Mouse (Mus musculus) cerebellum, postnatal 4 days (tissue): ENCODE data around the gene Dazap1.

ENCODE experiments used
- DNase-seq, 2 experiments: peaks; one replicate each; pipeline ENCODE4 v3.0.0; 2022; ENCODE audit warnings: low spot score in 2 of 2, mixed read lengths in 1 of 2

Dazap1 gene

DNA sequence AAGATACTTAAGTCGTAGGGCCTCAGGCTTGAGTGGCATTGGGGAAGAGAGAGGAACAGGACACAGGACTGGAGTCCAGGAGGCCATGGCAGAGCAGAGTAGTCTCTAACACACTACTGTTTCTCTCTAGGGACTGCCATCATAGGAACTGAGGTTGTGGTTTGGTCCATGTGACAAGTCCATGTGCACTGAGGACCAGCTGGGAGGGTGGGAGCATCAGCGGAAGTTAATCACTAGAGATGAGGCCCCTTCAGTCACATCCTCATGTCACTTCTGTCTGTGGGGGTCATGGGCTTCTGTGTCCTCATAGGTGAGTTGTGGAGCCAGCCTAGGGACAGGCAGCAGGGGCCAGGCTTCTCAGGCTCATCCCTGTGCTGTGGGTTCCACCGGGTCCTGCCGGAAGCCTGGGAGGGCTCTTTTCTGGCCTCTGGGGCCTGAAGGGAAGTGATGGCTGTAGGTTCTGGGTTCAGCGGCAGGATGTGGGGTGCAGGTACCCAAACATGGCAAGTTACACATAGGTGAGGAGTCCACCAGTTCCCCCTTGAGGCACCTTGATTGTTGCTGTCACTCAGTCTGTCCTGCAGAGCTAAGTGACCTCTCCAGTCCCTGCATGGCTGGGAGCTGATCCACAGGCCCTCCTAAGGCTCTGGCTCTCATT lies 10.0 kb downstream of the Dazap1 start:
- no peak for DNase-seq

GRCm38 (mm10) chr10:80271870-80272585 lies 10.7 kb downstream of the Dazap1 start:
- no peak for DNase-seq

GRCm38 (mm10) chr10:80273847-80274246 lies 12.6 kb downstream of the Dazap1 start:
- DNase-seq = no peak

DNA sequence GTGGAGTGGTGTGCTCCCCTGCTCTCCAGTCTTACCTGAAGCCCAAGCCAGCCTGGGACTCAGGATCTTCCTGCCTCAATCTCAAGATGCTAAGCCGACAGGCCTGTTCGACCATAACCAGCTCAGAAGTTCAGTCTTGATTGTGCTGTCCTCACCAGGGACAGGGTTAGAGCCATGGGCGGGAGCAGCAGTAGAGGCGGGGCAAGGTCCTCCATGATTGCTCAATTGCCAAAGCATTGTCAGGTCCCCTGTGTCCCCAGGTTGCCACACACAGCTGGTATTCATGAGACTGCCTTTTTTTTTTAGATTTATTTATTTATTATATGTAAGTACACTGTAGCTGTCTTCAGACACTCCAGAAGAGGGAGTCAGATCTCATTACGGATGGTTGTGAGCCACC lies 15.0 kb downstream of the Dazap1 start:
- no peak for DNase-seq

DNA sequence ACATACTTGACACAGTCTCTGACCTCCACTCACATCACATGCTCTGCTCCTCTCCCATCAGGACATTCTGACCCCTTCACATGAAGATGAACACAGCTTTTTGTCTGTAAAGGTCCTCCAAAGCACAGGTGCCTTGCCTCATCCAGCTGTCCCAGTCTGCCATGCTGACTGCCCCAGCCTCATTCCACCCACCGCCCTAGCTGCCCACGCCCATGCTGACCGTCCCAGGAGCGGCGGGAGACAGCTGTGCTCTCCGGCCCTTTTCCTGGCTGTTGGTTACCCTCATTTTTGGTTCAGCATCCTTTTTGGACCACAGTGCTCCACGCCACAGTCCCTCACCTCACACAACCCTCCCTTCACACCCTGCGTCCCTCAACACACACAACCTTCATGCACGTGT lies 17.1 kb downstream of the Dazap1 start:
- no peak for DNase-seq

DNA sequence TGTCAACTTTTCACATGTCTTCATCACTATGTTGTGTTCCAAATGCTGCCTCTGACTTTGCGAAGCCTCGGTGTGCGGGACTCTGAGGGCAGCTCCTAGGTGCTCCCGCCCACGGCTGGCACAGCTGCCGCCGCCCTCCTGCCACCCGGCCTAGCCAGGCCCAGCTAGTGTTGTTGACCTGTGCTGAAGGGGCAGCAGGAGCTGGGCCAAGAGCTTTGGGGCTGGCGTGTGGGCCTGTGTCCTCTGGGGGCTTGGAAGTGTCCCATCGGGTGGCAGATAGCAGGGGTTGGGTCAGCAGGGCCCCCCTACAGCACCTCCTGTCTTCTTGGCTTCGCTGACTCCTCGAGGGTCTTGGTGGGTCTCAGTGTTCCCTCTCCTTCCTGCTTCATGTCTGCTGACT lies 18.0 kb downstream of the Dazap1 start:
- DNase-seq = no peak

DNA sequence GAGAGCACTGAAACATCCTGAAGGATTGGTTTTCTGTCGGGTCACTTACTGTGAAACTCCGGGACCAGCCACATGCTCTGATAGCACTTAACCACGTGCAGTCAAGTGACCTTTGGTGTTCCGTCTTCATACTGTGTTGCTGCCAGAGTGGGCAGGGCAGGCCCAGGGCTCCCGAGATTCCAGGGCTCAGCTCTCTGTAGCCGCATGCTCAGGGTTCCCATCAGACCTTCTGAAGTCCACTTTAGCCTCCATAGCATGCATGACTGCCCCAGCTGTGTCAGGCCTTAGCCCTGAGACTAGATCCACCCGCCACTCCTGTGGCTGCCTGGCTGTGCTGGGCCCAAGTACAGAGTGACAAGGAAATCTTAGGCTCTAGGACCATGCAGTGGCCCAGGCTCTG lies 20.0 kb downstream of the Dazap1 start:
- DNase-seq = no peak

DNA sequence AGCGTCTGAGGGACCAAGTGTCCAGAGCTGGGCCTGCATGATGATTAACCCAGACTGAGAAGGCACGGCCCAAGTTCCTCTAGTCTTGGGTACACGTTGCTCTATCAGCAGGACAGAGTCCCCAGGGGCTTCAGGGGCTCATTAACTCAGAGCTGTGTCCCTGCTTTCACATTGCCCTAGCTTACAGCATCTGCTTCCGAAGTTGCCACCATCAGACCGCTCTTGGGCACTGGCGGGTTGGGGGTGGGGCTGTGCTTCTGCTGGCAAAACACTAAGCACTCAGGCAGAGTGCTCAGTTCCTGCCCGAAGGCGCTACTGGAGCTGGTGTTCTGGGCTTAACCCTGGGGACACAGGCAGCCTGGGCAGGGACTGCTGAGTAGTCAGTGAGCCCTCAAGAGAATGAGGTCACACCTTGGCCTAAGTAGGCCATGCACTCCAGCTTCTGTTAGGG lies 20.7 kb downstream of the Dazap1 start:
- DNase-seq = no peak

- no peak for DNase-seq
Measured at GRCm38 (mm10) chr10:80282481-80283441, 21.5 kb downstream of the Dazap1 start.

DNA sequence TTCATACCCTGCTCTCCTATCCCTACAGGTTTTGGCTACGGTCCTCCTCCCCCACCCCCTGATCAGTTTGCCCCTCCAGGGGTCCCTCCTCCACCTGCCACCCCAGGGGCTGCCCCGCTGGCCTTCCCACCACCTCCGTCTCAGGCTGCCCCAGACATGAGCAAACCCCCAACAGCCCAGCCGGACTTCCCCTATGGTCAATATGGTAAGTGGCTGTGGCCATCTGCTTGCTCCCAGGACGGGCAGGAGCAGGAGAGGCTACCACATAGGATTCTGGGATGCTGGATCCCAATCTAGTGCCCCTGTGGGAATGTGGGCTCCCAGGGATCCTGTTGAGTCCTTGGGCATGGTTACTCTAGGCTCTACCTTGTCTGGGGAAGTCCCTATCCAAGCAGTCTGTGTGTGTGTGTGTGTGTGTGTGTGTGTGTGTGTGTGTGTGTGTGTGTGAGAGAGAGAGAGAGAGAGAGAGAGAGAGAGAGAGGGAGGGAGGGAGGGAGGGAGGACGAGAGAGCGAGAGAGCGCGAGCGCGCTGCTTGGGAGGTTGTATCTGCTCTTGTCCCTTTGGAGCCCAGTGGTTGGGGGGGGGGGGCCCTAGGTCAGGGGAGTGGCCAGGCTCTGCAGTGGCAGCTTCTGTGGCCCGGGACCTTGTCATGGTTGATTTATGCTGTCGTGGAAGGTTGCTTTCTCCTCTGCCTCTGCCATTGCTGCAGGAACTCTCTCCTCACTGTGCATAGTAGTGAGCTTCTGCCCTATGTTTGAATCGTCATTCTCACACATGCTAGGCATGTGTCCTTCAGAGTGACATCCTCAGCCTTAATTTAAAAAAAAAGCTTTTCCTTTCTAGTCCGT lies 24.2 kb downstream of the Dazap1 start:
- no peak for DNase-seq

- DNase-seq = no peak
Measured at GRCm38 (mm10) chr10:80288097-80288496, 26.8 kb downstream of the Dazap1 start.

- DNase-seq = no peak
Measured at GRCm38 (mm10) chr10:80288657-80289056, 27.4 kb downstream of the Dazap1 start.

GRCm38 (mm10) chr10:80292251-80293146 lies 31.2 kb downstream of the Dazap1 start, which contains the start of gene Rps15:
Gene Rps15, plus strand, starts transcription at chr10:80292453.
- peak; percentile 88 to 96 for DNase-seq

- no peak for DNase-seq
Measured at GRCm38 (mm10) chr10:80293325-80293724, 32.0 kb downstream of the Dazap1 start.

- no peak for DNase-seq
Measured at GRCm38 (mm10) chr10:80294311-80294710, 33.0 kb downstream of the Dazap1 start.

DNA sequence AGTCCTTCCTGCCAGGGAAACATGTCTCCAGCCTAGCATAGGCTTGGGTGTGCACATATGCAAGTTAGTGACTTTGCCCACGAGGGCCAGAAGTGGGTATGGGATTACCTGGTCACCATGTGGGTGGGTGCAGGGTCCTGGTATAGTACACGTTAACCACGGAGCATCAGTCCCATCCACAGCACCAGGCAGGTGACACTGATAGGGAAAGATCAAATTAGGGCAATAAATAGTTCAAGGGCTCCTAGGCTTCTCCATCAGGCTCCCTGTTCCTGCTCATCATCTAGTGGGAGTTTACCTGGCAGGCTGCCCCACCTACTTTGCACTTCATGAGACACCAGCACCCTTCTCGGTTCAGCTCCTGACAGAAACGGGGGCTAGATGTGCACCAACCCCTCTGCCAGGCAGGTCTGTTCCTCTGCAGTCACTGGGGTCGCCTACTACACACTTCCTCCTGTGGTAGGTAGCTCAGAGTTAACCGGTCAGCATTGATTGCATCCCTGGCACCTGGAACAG lies 33.6 kb downstream of the Dazap1 start:
- no peak for DNase-seq

DNA sequence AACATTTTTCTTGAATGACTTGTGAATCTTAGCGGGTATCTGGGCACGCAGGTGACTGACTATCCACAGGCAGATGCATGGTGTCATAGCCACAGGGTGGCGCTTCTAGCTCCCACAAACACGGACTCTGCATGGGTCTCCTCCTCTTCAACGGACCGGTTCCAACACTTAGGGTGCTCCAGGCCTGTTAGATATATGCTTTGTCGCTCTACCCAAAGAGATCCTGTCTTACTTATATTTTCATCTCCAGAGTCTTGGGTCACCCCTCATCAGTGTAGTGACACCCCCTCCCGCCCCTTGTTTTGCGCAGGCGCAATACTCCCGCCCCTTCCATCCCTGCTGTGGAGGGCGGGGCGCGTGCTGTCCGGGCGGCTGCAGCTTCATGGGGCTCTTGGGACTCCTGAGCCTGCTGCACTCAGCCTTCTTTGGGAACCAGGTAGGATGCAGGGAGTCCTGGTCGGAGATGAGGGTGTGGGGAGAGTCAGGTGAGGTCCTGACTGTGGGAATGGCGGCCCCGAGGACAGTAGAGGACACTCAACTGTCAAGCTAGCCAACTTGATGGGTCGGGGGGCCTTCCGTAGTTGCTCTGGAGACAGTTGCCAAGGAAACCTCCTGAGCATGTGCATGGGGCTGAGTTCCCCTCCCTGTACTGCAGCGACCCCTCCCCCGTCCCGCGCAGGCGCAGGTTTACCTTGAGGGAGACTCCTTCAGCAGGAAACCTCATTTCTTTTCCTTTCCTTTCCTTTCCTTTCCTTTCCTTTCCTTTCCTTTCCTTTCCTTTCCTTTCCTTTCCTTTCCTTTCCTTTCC lies 34.5 kb downstream of the Dazap1 start, which contains the start of gene Apc2:
Apc2 (plus strand) TSS at position 360 of the 808 bp plus-strand sequence.
- peak in 1 of 2 experiments; percentile 64 for DNase-seq

DNA sequence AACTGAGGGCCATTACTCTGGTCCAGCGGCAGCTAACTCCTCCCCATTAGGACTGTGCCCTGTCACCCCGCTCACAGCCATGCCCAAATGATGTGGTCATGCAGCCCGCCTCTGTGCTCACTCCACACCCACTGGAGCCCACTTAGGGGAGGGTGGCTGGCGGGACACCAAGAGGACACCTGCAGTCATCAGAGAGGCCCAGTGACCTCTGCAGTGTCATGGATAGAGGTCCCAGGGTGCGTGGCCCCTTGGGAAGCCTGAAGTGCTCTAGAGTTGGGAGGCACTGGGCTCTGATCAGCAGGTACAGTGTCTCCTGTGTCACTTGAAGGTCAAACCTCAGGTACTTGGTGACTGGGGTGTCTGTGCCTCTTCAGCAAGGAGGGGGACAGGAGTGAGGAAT lies 35.5 kb downstream of the Dazap1 start:
- DNase-seq = no peak

GRCm38 (mm10) chr10:80297526-80298133 lies 36.3 kb downstream of the Dazap1 start:
- no peak for DNase-seq
